Mouse (Mus musculus): Measurements from ENCODE around the gene Rnf217. TPM values are rescaled to one million over a fixed set of nuclear protein-coding genes. Genes with fewer than 3 reads are reported as not detected.

The Rnf217 gene
- total and polyA plus RNA-seq, 2 experiments from 2014 or later, result 0.70 to 7.9 TPM

DNA sequence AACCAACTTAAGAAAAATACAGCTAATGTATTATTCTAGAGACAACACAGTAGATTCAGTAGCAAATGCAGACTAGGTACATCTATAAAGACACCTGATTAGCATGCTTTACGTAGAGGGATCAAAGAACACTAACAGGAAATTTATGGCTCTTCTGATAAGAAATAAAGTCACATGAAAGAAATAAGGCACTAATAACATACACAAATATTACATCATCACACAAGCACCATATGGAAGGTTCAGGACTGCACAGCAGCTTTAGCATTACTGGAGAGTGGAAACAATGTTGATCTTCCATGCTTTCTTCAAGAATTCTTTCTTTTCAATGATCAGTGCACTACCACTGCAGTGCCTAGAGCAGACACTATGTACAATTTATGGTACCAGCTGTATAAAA, 114.7 kb downstream of the Rnf217 start:
- Histone ChIP-seq H3K4me3 (ENCODE audit: low read depth, low read length) (no peak overlapping the region), H3K36me3 (replicated peaks; ENCODE audit: control insufficient read depth, insufficient read depth, low read length) (peaks cover 6% of the 10 kb centered on the region; the same call in 1 of the 2 replicates), H3K4me1 (ENCODE audit: control insufficient read depth, insufficient read depth) (no peaks in the 10 kb centered on the region), H3K27ac (ENCODE audit: low read depth) (no peak overlapping the region), H3K9ac (replicated peaks; ENCODE audit: low read depth, low read length) (no peak overlapping the region), H3K27me3 (ENCODE audit: control insufficient read depth, insufficient read depth, low read length) (no peaks in the 10 kb centered on the region), H3K9me3 (replicated peaks; ENCODE audit: control insufficient read depth, low read length) (no peaks in the 10 kb centered on the region), H3K4me2 (ENCODE audit: low read depth, low read length) (no peak overlapping the region)
- DNase-seq (ENCODE audit: low spot score) (no peak), ATAC-seq (ENCODE audit: insufficient read depth, low read depth) (no peak)
- TF ChIP-seq CTCF (IDR thresholded peaks at IDR 0.05; ENCODE audit: low read depth), result no peak
- TF ChIP-seq EP300 (IDR thresholded peaks at IDR 0.05; ENCODE audit: low read depth), result no peak
- 92% methylated on average over 1 of the region's 1 CpGs for whole genome bisulfite sequencing

DNA sequence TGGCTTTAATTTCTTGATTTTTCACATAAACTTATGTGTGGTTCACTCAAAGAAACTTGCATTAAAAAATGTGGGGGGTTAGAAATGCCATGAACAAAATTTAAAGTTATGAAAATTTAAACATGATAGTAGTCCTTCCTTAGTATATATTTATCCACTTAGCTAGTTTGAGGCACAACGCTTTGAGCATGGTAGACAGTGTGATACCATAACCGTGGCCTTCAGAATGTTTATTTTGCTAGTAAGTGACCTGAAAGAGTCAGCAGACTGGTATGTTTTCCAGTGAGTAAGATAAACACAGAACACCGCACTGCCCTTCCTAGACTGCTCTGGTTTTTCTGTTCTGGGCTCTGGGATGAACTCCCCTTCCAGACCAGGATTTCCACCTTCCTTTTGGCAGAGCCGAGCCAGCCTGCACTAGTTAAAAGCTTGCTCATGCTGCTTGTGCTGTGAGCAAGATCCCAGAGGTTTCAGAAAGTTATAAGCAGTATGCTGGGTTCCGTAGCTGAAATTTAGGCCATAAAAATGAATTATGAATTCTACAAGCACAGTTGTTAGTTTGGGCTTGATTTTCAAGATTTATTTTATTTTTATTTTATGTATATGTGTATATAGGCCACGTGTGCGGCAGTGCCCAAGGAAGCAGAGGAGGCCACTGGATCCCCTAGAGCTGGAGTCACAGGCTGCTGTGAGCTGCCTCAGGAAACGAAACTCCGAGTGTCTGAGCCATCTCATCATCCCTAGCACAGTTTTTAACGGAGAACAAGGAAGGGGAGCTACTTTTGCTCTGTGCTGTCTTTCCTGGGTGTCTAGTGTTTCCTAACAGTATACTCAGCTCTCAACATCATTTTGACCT, 141.7 kb downstream of the Rnf217 start:
- DNase-seq (ENCODE audit: low spot score), result no peak
- ATAC-seq (ENCODE audit: insufficient read depth, low read depth), result peak; percentile 8; the same call in 1 of the 2 replicates
- Histone ChIP-seq H3K4me3 (ENCODE audit: low read depth, low read length) (no peak overlapping the region), H3K4me1 (ENCODE audit: control insufficient read depth, insufficient read depth) (no peaks in the 10 kb centered on the region), H3K27me3 (ENCODE audit: control insufficient read depth, insufficient read depth, low read length) (no peaks in the 10 kb centered on the region), H3K36me3 (replicated peaks; ENCODE audit: control insufficient read depth, insufficient read depth, low read length) (no peaks in the 10 kb centered on the region), H3K9me3 (replicated peaks; ENCODE audit: control insufficient read depth, low read length) (no peaks in the 10 kb centered on the region), H3K27ac (ENCODE audit: low read depth) (no peak overlapping the region), H3K9ac (replicated peaks; ENCODE audit: low read depth, low read length) (no peak overlapping the region), H3K4me2 (ENCODE audit: low read depth, low read length) (no peak overlapping the region)
- TF ChIP-seq EP300 (IDR thresholded peaks at IDR 0.05; ENCODE audit: low read depth), result no peak
- TF ChIP-seq CTCF (IDR thresholded peaks at IDR 0.05; ENCODE audit: low read depth), result no peak
- 62% methylated on average over 10 of the region's 10 CpGs for WGBS

- Histone ChIP-seq H3K9me3 (replicated peaks; ENCODE audit: control insufficient read depth, low read length) (no peaks in the 10 kb centered on the region), H3K27ac (ENCODE audit: low read depth) (no peak overlapping the region), H3K4me3 (ENCODE audit: low read depth, low read length) (no peak overlapping the region), H3K4me1 (ENCODE audit: control insufficient read depth, insufficient read depth) (no peaks in the 10 kb centered on the region), H3K27me3 (ENCODE audit: control insufficient read depth, insufficient read depth, low read length) (no peaks in the 10 kb centered on the region), H3K36me3 (replicated peaks; ENCODE audit: control insufficient read depth, insufficient read depth, low read length) (no peaks in the 10 kb centered on the region), H3K9ac (replicated peaks; ENCODE audit: low read depth, low read length) (no peak overlapping the region), H3K4me2 (ENCODE audit: low read depth, low read length) (no peak overlapping the region)
- peak; percentile 82 for TF ChIP-seq CTCF (IDR thresholded peaks at IDR 0.05; ENCODE audit: low read depth)
- no peak for TF ChIP-seq EP300 (IDR thresholded peaks at IDR 0.05; ENCODE audit: low read depth)
- DNase-seq (ENCODE audit: low spot score) (peak; percentile 52), ATAC-seq (ENCODE audit: insufficient read depth, low read depth) (no peak)
- 80% methylated on average over 6 of the region's 6 CpGs for WGBS
Measured at GRCm38 (mm10) chr10:31465840-31466541, 143.0 kb downstream of the Rnf217 start.

GRCm38 (mm10) chr10:31465424-31465823, 143.6 kb downstream of the Rnf217 start:
- 52% methylated on average over 4 of the region's 4 CpGs for WGBS

GRCm38 (mm10) chr10:31463044-31463443, 145.9 kb downstream of the Rnf217 start:
- DNase-seq (ENCODE audit: low spot score) (no peak), ATAC-seq (ENCODE audit: insufficient read depth, low read depth) (no peak)
- Histone ChIP-seq H3K4me3 (ENCODE audit: low read depth, low read length) (no peak overlapping the region), H3K27me3 (ENCODE audit: control insufficient read depth, insufficient read depth, low read length) (no peaks in the 10 kb centered on the region), H3K36me3 (replicated peaks; ENCODE audit: control insufficient read depth, insufficient read depth, low read length) (no peaks in the 10 kb centered on the region), H3K27ac (ENCODE audit: low read depth) (no peak overlapping the region), H3K4me1 (ENCODE audit: control insufficient read depth, insufficient read depth) (no peaks in the 10 kb centered on the region), H3K4me2 (ENCODE audit: low read depth, low read length) (no peak overlapping the region), H3K9me3 (replicated peaks; ENCODE audit: control insufficient read depth, low read length) (no peaks in the 10 kb centered on the region), H3K9ac (replicated peaks; ENCODE audit: low read depth, low read length) (no peak overlapping the region)
- WGBS, result 92% methylated on average over 2 of the region's 2 CpGs
- TF ChIP-seq EP300 (IDR thresholded peaks at IDR 0.05; ENCODE audit: low read depth), result no peak
- TF ChIP-seq CTCF (IDR thresholded peaks at IDR 0.05; ENCODE audit: low read depth), result no peak

More at GRCm38 (mm10) chr10:31465424-31465823, 143.6 kb downstream of the Rnf217 start:
- Histone ChIP-seq H3K27ac (ENCODE audit: low read depth) (no peak overlapping the region), H3K4me2 (ENCODE audit: low read depth, low read length) (no peak overlapping the region), H3K27me3 (ENCODE audit: control insufficient read depth, insufficient read depth, low read length) (no peaks in the 10 kb centered on the region), H3K9ac (replicated peaks; ENCODE audit: low read depth, low read length) (no peak overlapping the region), H3K4me1 (ENCODE audit: control insufficient read depth, insufficient read depth) (no peaks in the 10 kb centered on the region), H3K4me3 (ENCODE audit: low read depth, low read length) (no peak overlapping the region), H3K9me3 (replicated peaks; ENCODE audit: control insufficient read depth, low read length) (no peaks in the 10 kb centered on the region), H3K36me3 (replicated peaks; ENCODE audit: control insufficient read depth, insufficient read depth, low read length) (no peaks in the 10 kb centered on the region)
- DNase-seq (ENCODE audit: low spot score) (no peak), ATAC-seq (ENCODE audit: insufficient read depth, low read depth) (no peak)
- no peak for TF ChIP-seq CTCF (IDR thresholded peaks at IDR 0.05; ENCODE audit: low read depth)
- no peak for TF ChIP-seq EP300 (IDR thresholded peaks at IDR 0.05; ENCODE audit: low read depth)
